Mouse (Mus musculus) kidney, embryonic 16.5 days (tissue): ENCODE results near the gene Inpp5e. TPM values are rescaled to one million over a fixed set of nuclear protein-coding genes. Genes with fewer than 3 reads are reported as not detected.
"Not testable (repeated sequence)": the region's sequence is repeated elsewhere in the genome, so short reads cannot be mapped to it uniquely, and the experiment has no call there.

Experiments
- ATAC-seq: fragments of 200-750 bp; cut with Nextera tagmentation; 2 replicates; pipeline ENCODE4 v1.8.0; 2017; ENCODE audit warnings: moderate TSS enrichment; ENCODE audit not compliant: low FRiP score, low TSS enrichment
- H3K27ac ChIP-seq: fragments of 300-500 bp; sonication (generic); 2 replicates; pipeline ENCODE4 v1.5.1; 2014; ENCODE audit warnings: low read length
- H3K27me3 ChIP-seq: fragments of 300-500 bp; sonication (generic); 2 replicates; pipeline ENCODE4 v1.6.1; 2014; ENCODE audit warnings: low read length, control low read depth, mixed read lengths; ENCODE audit not compliant: insufficient read depth
- H3K36me3 ChIP-seq: fragments of 300-500 bp; sonication (generic); 2 replicates; pipeline ENCODE4 v1.6.1; 2014; ENCODE audit warnings: low read length, control low read depth, mixed read lengths; ENCODE audit not compliant: insufficient read depth
- H3K4me1 ChIP-seq: fragments of 300-500 bp; sonication (generic); 2 replicates; pipeline ENCODE4 v1.6.1; 2014; ENCODE audit warnings: low read length, control low read depth, mixed read lengths; ENCODE audit not compliant: insufficient read depth
- H3K4me2 ChIP-seq: fragments of 300-500 bp; sonication (generic); replicated peaks from 2 replicates; pipeline ENCODE4 v1.6.1; 2014; ENCODE audit warnings: low read depth, low read length
- H3K4me3 ChIP-seq: fragments of 300-500 bp; sonication (generic); 2 replicates; pipeline ENCODE4 v1.5.1; 2014; ENCODE audit warnings: mild to moderate bottlenecking, low read length
- H3K9ac ChIP-seq: fragments of 300-500 bp; sonication (generic); replicated peaks from 2 replicates; pipeline ENCODE4 v1.6.1; 2014; ENCODE audit warnings: low read length
- H3K9me3 ChIP-seq: fragments of 300-500 bp; sonication (generic); 2 replicates; pipeline ENCODE4 v1.6.1; 2016; ENCODE audit warnings: low read length, control low read depth
- WGBS: fragments of 180-500 bp; shearing (Covaris S2); extraction: QIAGEN DNeasy Blood & Tissue Kit; methylation state at CpG from one replicate; pipeline ENCODE4 v1.1.7; 2014; 5-methylcytosine and 5-hydroxymethylcytosine counted together
- polyA plus RNA-seq: library from polyadenylated mRNA; unstranded; fragments of >200 nt; fragmentation: Nextera tagmentation; extraction: Ambion mirVana; gene quantifications from 2 replicates; pipeline ENCODE4 v1.2.1, GENCODE M21; 2015

Gene Inpp5e
- polyA plus RNA-seq, 1 experiment from 2014 or later = 24.9 TPM

- Histone ChIP-seq H3K4me1 (peaks cover 3% of the 10 kb centered on the region; the same call in 1 of the 2 replicates), H3K4me3 (no peak overlapping the region)
- WGBS = 89% methylated on average over 5 of the region's 5 CpGs
Measured at GRCm38 (mm10) chr2:26400296-26400695, 8.7 kb downstream of the Inpp5e start.

DNA sequence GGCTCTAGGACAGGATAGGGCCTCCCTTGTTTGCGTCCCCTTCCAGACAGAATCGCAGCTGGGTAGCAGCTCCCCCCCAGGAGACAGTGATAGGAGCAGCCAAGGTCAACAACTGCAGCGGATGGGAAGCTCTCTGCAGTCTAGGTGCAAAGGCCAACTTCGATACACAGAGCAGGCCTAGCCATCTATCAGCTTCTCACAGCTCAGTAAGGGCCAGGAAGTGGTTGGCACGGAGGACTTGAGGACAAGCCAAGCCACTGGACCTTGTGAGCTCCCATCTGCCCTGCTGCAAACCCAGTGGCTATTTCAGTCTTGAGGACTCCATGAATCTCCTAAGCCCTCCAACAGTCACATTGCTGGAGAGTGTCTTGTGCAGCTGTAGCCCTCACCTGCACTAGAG is 9.4 kb downstream of the Inpp5e start:
- no peak for ATAC-seq
- WGBS = 78% methylated on average over 5 of the region's 5 CpGs

More at GRCm38 (mm10) chr2:26400296-26400695, 8.7 kb downstream of the Inpp5e start:
- H3K4me2 ChIP-seq = no peak overlapping the region
- H3K9ac ChIP-seq = no peak overlapping the region
- ATAC-seq = no peak
- H3K9me3 ChIP-seq = no peaks in the 10 kb centered on the region
- no peak overlapping the region for H3K27ac ChIP-seq
- peaks cover 63% of the 10 kb centered on the region for H3K36me3 ChIP-seq
- H3K27me3 ChIP-seq = no peaks in the 10 kb centered on the region

DNA sequence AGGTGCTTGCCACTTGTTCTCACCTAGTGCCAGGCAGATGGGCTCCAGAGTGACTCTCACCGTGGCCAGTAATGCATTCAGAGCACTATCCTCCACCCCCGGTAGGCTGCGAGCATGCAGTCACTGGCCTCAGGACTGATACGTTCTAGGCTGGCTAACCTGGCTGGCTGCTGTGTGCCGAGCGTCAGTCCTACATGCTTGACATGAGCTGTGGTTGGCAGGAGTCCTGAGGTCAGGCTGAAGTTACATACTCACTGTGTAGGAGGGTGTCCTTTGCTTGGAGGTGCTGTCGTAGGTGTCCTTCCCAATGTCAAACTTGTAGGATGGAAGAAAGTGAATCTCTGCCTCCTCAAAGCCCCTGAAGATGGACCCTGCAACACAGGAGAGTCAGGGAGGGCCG is 10.0 kb downstream of the Inpp5e start:
- Histone ChIP-seq H3K9ac (no peak overlapping the region), H3K4me2 (no peak overlapping the region), H3K27ac (no peak overlapping the region), H3K36me3 (peaks cover 76% of the 10 kb centered on the region), H3K27me3 (no peaks in the 10 kb centered on the region), H3K4me1 (no peaks in the 10 kb centered on the region), H3K4me3 (no peak overlapping the region), H3K9me3 (no peaks in the 10 kb centered on the region)
- ATAC-seq = no peak
- WGBS = 81% methylated on average over 8 of the region's 8 CpGs

More for the DNA sequence above, 9.4 kb downstream of the Inpp5e start:
- Histone ChIP-seq H3K36me3 (peaks cover 69% of the 10 kb centered on the region), H3K9me3 (no peaks in the 10 kb centered on the region), H3K9ac (no peak overlapping the region), H3K4me3 (no peak overlapping the region), H3K4me2 (no peak overlapping the region), H3K27me3 (no peaks in the 10 kb centered on the region), H3K27ac (no peak overlapping the region), H3K4me1 (no peaks in the 10 kb centered on the region)

GRCm38 (mm10) chr2:26391617-26392016 is 17.4 kb downstream of the Inpp5e start:
- ATAC-seq = no peak
- H3K9me3 ChIP-seq = no peaks in the 10 kb centered on the region
- peaks cover 62% of the 10 kb centered on the region for H3K36me3 ChIP-seq
- 91% methylated on average over 6 of the region's 6 CpGs for WGBS
- H3K27me3 ChIP-seq = no peaks in the 10 kb centered on the region
- H3K4me1 ChIP-seq = peaks cover 18% of the 10 kb centered on the region
- no peak overlapping the region for H3K27ac ChIP-seq
- no peak overlapping the region for H3K4me3 ChIP-seq
- no peak overlapping the region for H3K9ac ChIP-seq
- no peak overlapping the region for H3K4me2 ChIP-seq

GRCm38 (mm10) chr2:26390954-26391353 is 18.0 kb downstream of the Inpp5e start:
- Histone ChIP-seq H3K27ac (no peak overlapping the region), H3K27me3 (no peaks in the 10 kb centered on the region), H3K4me2 (no peak overlapping the region), H3K9me3 (no peaks in the 10 kb centered on the region), H3K4me3 (no peak overlapping the region), H3K9ac (no peak overlapping the region), H3K4me1 (peaks cover 18% of the 10 kb centered on the region), H3K36me3 (peaks cover 62% of the 10 kb centered on the region)
- no peak for ATAC-seq
- WGBS = 80% methylated on average over 3 of the region's 3 CpGs

DNA sequence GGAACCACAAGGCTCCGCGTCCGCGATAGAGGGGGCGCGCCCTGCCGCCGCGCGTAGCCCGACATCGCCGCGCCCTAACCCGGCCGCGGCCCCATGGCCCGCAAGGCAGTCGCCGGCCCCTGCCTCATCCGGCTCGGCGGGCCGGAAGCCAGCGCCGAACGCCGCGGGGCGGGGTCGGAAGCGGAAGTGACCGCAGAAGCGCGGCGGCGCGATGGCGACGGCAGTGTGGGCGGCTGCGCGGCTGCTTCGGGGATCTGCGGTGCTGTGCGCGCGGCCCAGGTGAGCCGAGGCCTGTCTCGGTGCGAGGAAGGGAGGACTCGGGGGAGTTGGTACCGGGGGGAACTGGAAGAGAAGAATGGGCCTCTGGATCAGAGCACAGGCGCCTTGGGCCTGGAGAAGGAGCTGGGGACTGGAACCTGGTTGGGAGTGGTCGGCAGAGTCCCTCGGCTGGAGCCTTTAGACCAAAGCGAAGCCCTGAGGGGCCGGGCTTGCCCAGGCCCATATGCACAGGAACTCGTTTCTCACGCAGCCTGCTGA is 19.8 kb downstream of the Inpp5e start, which contains the start of the genes Entr1 and Pmpca:
TSS of gene Entr1 (minus strand) at position 163 of the 537 bp plus-strand sequence.
TSS of gene Pmpca (plus strand) at position 186 of the 537 bp plus-strand sequence.
- Histone ChIP-seq H3K36me3 (peaks cover 62% of the 10 kb centered on the region), H3K9ac (peak within 1 kb of the TSS; percentile 93)
- peak; percentile 92 for ATAC-seq

DNA sequence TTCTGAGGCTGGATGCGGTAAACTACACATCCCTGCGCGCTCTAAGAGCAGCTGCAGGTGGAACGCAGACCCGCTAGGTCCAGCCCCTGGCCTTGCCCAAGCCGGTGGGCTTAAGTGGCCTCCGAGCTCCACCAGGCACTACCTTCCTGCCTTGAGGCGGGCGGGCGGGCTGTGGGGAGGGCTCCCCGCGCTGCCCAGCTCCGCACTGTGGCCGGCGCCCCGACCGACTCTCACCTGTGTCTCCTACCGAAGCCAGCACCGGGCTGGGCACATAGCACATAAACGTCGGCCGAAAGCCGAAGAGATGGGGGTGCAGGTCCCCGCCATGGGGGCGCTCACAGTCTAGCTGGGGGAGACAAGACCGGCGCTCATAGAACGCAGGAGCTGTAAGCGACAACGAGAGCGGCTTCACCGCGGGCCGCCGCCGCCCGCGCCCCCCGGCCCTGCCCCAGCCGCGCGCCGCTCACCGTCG is 20.3 kb downstream of the Inpp5e start:
- Histone ChIP-seq H3K4me1 (peaks cover 18% of the 10 kb centered on the region), H3K9me3 (no peaks in the 10 kb centered on the region), H3K27me3 (no peaks in the 10 kb centered on the region), H3K36me3 (peaks cover 60% of the 10 kb centered on the region), H3K4me2 (peak overlapping the region; percentile 92), H3K9ac (peak overlapping the region; percentile 93), H3K4me3 (peak overlapping the region; percentile 90), H3K27ac (peak overlapping the region; percentile 67)
- WGBS = under 1% methylated on average over 40 of the region's 45 CpGs
- ATAC-seq = peak; percentile 60

More for the DNA sequence above, 19.8 kb downstream of the Inpp5e start, which contains the start of the genes Entr1 and Pmpca:
- H3K27me3 ChIP-seq = no peaks in the 10 kb centered on the region
- H3K4me2 ChIP-seq = peak within 1 kb of the TSS; percentile 92
- H3K4me1 ChIP-seq = peaks cover 18% of the 10 kb centered on the region
- no peaks in the 10 kb centered on the region for H3K9me3 ChIP-seq
- WGBS = under 1% methylated on average over 47 of the region's 60 CpGs
- peak within 1 kb of the TSS; percentile 67 for H3K27ac ChIP-seq
- H3K4me3 ChIP-seq = peak within 1 kb of the TSS; percentile 90

- H3K9ac ChIP-seq = peak overlapping the region; percentile 93; the same call in 1 of the 2 replicates
- no peak for ATAC-seq
- 84% methylated on average over 3 of the region's 3 CpGs for WGBS
Measured at GRCm38 (mm10) chr2:26387713-26388112, 21.3 kb downstream of the Inpp5e start.

GRCm38 (mm10) chr2:26380871-26381270 is 28.1 kb downstream of the Inpp5e start:
- peak overlapping the region; percentile 79 for H3K4me3 ChIP-seq
- ATAC-seq = 0 out of 2 replicates have a peak, but pooled peaks have one; percentile 10
- H3K27me3 ChIP-seq, H3K4me1 ChIP-seq, H3K27ac ChIP-seq, H3K9me3 ChIP-seq: not testable (repeated sequence)
- peak overlapping the region; percentile 79 for H3K4me2 ChIP-seq
- H3K36me3 ChIP-seq = peaks cover 59% of the 10 kb centered on the region
- WGBS = 30% methylated on average over 6 of the region's 6 CpGs
- H3K9ac ChIP-seq = peak overlapping the region; percentile 77

More at GRCm38 (mm10) chr2:26387713-26388112, 21.3 kb downstream of the Inpp5e start:
- H3K9me3 ChIP-seq = no peaks in the 10 kb centered on the region
- H3K36me3 ChIP-seq = peaks cover 60% of the 10 kb centered on the region
- H3K4me1 ChIP-seq = peaks cover 18% of the 10 kb centered on the region
- H3K4me3 ChIP-seq = peak overlapping the region; percentile 90; the same call in 1 of the 2 replicates
- peak overlapping the region; percentile 92 for H3K4me2 ChIP-seq
- no peak overlapping the region for H3K27ac ChIP-seq
- H3K27me3 ChIP-seq = no peaks in the 10 kb centered on the region

- peaks cover 58% of the 10 kb centered on the region for H3K36me3 ChIP-seq
Measured at GRCm38 (mm10) chr2:26380131-26380771, 28.8 kb downstream of the Inpp5e start, which contains the start of gene Snapc4. Gene Snapc4 (minus strand): TSS chr2:26380653.

More at GRCm38 (mm10) chr2:26380131-26380771, 28.8 kb downstream of the Inpp5e start, which contains the start of gene Snapc4:
- H3K27me3 ChIP-seq = no peaks in the 10 kb centered on the region
- H3K9me3 ChIP-seq = no peaks in the 10 kb centered on the region
- under 1% methylated on average over 38 of the region's 38 CpGs for WGBS
- peak within 1 kb of the TSS; percentile 79 for H3K4me2 ChIP-seq
- H3K4me1 ChIP-seq = peaks cover 6% of the 10 kb centered on the region
- peak within 1 kb of the TSS; percentile 77 for H3K9ac ChIP-seq
- peak within 1 kb of the TSS; percentile 79 for H3K4me3 ChIP-seq
- ATAC-seq = peak; percentile 97
- peak within 1 kb of the TSS; percentile 9; the same call in 1 of the 2 replicates for H3K27ac ChIP-seq
